Mouse (Mus musculus): ENCODE results near the gene Wfikkn1. TPM values are rescaled to one million over a fixed set of nuclear protein-coding genes. Genes with fewer than 3 reads are reported as not detected.

Gene Wfikkn1
- polyA plus RNA-seq, 1 experiment from 2014 or later = 0.83 TPM

- H3K9ac ChIP-seq = peak overlapping the region; percentile 54; the same call in 1 of the 2 replicates
- 79% methylated on average over 8 of the region's 8 CpGs for WGBS
- H3K36me3 ChIP-seq = peaks cover 45% of the 10 kb centered on the region
- H3K4me1 ChIP-seq = peaks cover 70% of the 10 kb centered on the region
- H3K9me3 ChIP-seq (replicated peaks) = no peaks in the 10 kb centered on the region
- H3K27me3 ChIP-seq = no peaks in the 10 kb centered on the region
- H3K4me2 ChIP-seq (replicated peaks) = peak overlapping the region; percentile 73
- no peak for ATAC-seq (ENCODE audit: insufficient number of reproducible peaks, low FRiP score, low TSS enrichment, low read depth)
- peak overlapping the region; percentile 54 for H3K4me3 ChIP-seq (replicated peaks)
- H3K27ac ChIP-seq (replicated peaks) = peak overlapping the region; percentile 94
These were observed 52.4 kb downstream of the Wfikkn1 start for GRCm38 (mm10) chr17:25828223-25828594.

Small RNA genes lying within 50 kb of the gene (microRNA-seq; reads per million reads assigned to microRNA genes)
- not detected for gene Mir3082 (ENCODE audit: borderline number of aligned reads)

Other genes with a start within 250 kb of the Wfikkn1 start
- 23.7 and 44.9 TPM in 2 replicates for gene Gng13, start 163.7 kb downstream of the Wfikkn1 start, polyA plus RNA-seq (2015; fragmentation: Nextera tagmentation; extraction: Ambion mirVana)
- 22.6 and 24.5 TPM in 2 replicates for gene Chtf18, start 153.4 kb downstream of the Wfikkn1 start, polyA plus RNA-seq (2015; fragmentation: Nextera tagmentation; extraction: Ambion mirVana)
- 25.1 and 26.0 TPM in 2 replicates for gene Rpusd1, start 153.2 kb downstream of the Wfikkn1 start, polyA plus RNA-seq (2015; fragmentation: Nextera tagmentation; extraction: Ambion mirVana)
- 2.4 and 3.9 TPM in 2 replicates for gene Mslnl, start 144.8 kb downstream of the Wfikkn1 start, polyA plus RNA-seq (2015; fragmentation: Nextera tagmentation; extraction: Ambion mirVana)
- gene Msln, start 126.5 kb downstream of the Wfikkn1 start, polyA plus RNA-seq (2015; fragmentation: Nextera tagmentation; extraction: Ambion mirVana) = 24.2 and 31.4 TPM in 2 replicates
- gene Narfl, start 107.1 kb downstream of the Wfikkn1 start, polyA plus RNA-seq (2015; fragmentation: Nextera tagmentation; extraction: Ambion mirVana) = 26.9 and 27.1 TPM in 2 replicates
- 62.0 and 67.2 TPM in 2 replicates for gene Haghl, start 95.2 kb downstream of the Wfikkn1 start, polyA plus RNA-seq (2015; fragmentation: Nextera tagmentation; extraction: Ambion mirVana)
- 2.9 and 4.8 TPM in 2 replicates for gene Ccdc78, start 94.3 kb downstream of the Wfikkn1 start, polyA plus RNA-seq (2015; fragmentation: Nextera tagmentation; extraction: Ambion mirVana)
- gene Fam173a, start 88.0 kb downstream of the Wfikkn1 start, polyA plus RNA-seq (2015; fragmentation: Nextera tagmentation; extraction: Ambion mirVana) = 95.7 and 99.3 TPM in 2 replicates
- gene AC134908.4, start 85.2 kb downstream of the Wfikkn1 start, polyA plus RNA-seq (2015; fragmentation: Nextera tagmentation; extraction: Ambion mirVana) = not detected in 2 replicates
- gene Metrn, start 83.7 kb downstream of the Wfikkn1 start, polyA plus RNA-seq (2015; fragmentation: Nextera tagmentation; extraction: Ambion mirVana) = 41.8 and 44.8 TPM in 2 replicates
- 3.8 and 4.0 TPM in 2 replicates for gene Fbxl16, start 71.8 kb downstream of the Wfikkn1 start, polyA plus RNA-seq (2015; fragmentation: Nextera tagmentation; extraction: Ambion mirVana)
- 24.7 and 27.1 TPM in 2 replicates for gene Wdr24, start 57.2 kb downstream of the Wfikkn1 start, polyA plus RNA-seq (2015; fragmentation: Nextera tagmentation; extraction: Ambion mirVana)
- 44.9 and 46.2 TPM in 2 replicates for gene Jmjd8, start 52.0 kb downstream of the Wfikkn1 start, polyA plus RNA-seq (2015; fragmentation: Nextera tagmentation; extraction: Ambion mirVana)
- 343 and 364 TPM in 2 replicates for gene Stub1, start 47.5 kb downstream of the Wfikkn1 start, polyA plus RNA-seq (2015; fragmentation: Nextera tagmentation; extraction: Ambion mirVana)
- 2.7 and 3.2 TPM in 2 replicates for gene Rhbdl1, start 43.6 kb downstream of the Wfikkn1 start, polyA plus RNA-seq (2015; fragmentation: Nextera tagmentation; extraction: Ambion mirVana)
- gene Gm20683, start 39.1 kb downstream of the Wfikkn1 start, polyA plus RNA-seq (2015; fragmentation: Nextera tagmentation; extraction: Ambion mirVana) = 2.5 and 3.5 TPM in 2 replicates
- 24.5 and 25.8 TPM in 2 replicates for gene Rhot2, start 36.0 kb downstream of the Wfikkn1 start, polyA plus RNA-seq (2015; fragmentation: Nextera tagmentation; extraction: Ambion mirVana)
- gene Wdr90, start 19.4 kb downstream of the Wfikkn1 start, polyA plus RNA-seq (2015; fragmentation: Nextera tagmentation; extraction: Ambion mirVana) = 21.5 and 32.1 TPM in 2 replicates
- gene Mcrip2, start 12.1 kb downstream of the Wfikkn1 start, polyA plus RNA-seq (2015; fragmentation: Nextera tagmentation; extraction: Ambion mirVana) = 13.4 and 15.7 TPM in 2 replicates
- 49.6 and 51.8 TPM in 2 replicates for gene Mettl26, start 5.8 kb downstream of the Wfikkn1 start, polyA plus RNA-seq (2015; fragmentation: Nextera tagmentation; extraction: Ambion mirVana)
- gene Rab40c, start 38.9 kb upstream of the Wfikkn1 start, polyA plus RNA-seq (2015; fragmentation: Nextera tagmentation; extraction: Ambion mirVana) = 35.8 and 38.9 TPM in 2 replicates
- gene Pigq, start 64.1 kb upstream of the Wfikkn1 start, polyA plus RNA-seq (2015; fragmentation: Nextera tagmentation; extraction: Ambion mirVana) = 51.1 and 58.4 TPM in 2 replicates
- gene Nhlrc4, start 64.1 kb upstream of the Wfikkn1 start, polyA plus RNA-seq (2015; fragmentation: Nextera tagmentation; extraction: Ambion mirVana) = 2.7 and 5.8 TPM in 2 replicates
- 0.24 and 0.28 TPM in 2 replicates for gene A930017K11Rik, start 71.7 kb upstream of the Wfikkn1 start, polyA plus RNA-seq (2015; fragmentation: Nextera tagmentation; extraction: Ambion mirVana)
- 24.5 and 29.8 TPM in 2 replicates for gene Capn15, start 104.9 kb upstream of the Wfikkn1 start, polyA plus RNA-seq (2015; fragmentation: Nextera tagmentation; extraction: Ambion mirVana)
- 18.3 and 19.6 TPM in 2 replicates for gene Rab11fip3, start 188.7 kb upstream of the Wfikkn1 start, polyA plus RNA-seq (2015; fragmentation: Nextera tagmentation; extraction: Ambion mirVana)
- 39.7 and 42.6 TPM in 2 replicates for gene Decr2, start 209.5 kb upstream of the Wfikkn1 start, polyA plus RNA-seq (2015; fragmentation: Nextera tagmentation; extraction: Ambion mirVana)
- gene Nme4, start 214.7 kb upstream of the Wfikkn1 start, polyA plus RNA-seq (2015; fragmentation: Nextera tagmentation; extraction: Ambion mirVana) = 87.1 and 98.8 TPM in 2 replicates
- 2.9 and 3.5 TPM in 2 replicates for gene Tmem8, start 232.4 kb upstream of the Wfikkn1 start, polyA plus RNA-seq (2015; fragmentation: Nextera tagmentation; extraction: Ambion mirVana)
- 190 and 191 TPM in 2 replicates for gene Mrpl28, start 242.6 kb upstream of the Wfikkn1 start, polyA plus RNA-seq (2015; fragmentation: Nextera tagmentation; extraction: Ambion mirVana)